Mouse (Mus musculus): Measurements from ENCODE around the gene Osm. TPM values are rescaled to one million over a fixed set of nuclear protein-coding genes. Genes with fewer than 3 reads are reported as not detected.

The Osm gene
- polyA plus RNA-seq, 1 experiment from 2014 or later, result not detected

DNA sequence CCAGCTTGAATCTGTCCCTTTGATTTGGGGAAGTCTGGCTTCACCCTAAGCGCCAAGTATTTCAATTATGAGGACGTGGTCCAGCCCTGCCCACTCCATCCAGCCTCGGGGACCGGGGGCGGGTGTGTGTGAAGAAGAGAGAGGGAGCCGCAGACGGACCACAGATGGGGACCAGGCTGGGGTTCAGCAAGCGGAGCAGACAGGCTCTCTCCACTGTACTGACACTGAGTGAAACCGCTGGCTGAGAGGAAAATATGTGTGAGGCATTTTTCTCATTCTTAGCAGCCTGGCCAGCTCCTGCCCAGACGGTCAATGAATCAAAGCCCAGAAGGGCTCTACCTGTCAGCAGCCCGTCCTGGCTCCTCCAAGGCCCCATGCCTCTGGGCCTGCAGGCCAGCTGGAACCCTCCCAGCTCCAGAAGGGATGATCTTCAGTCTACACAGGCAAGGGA, 40.2 kb downstream of the Osm start:
- peak; percentile 65 for ATAC-seq (replicated peaks; ENCODE audit: low FRiP score, low TSS enrichment, low read depth)
- DNase-seq (ENCODE audit: low spot score), result no peak
- no peaks in the 10 kb centered on the region for H3K36me3 ChIP-seq (ENCODE audit: control insufficient read depth, insufficient read depth, low read length)
- peaks cover 8% of the 10 kb centered on the region for H3K4me1 ChIP-seq (replicated peaks; ENCODE audit: control insufficient read depth, insufficient read depth, low read length)
- no peak overlapping the region for H3K4me2 ChIP-seq (ENCODE audit: low read length)
- H3K9me3 ChIP-seq (ENCODE audit: control insufficient read depth, low read length), result no peaks in the 10 kb centered on the region
- peak overlapping the region; percentile 24; the same call in 1 of the 2 replicates for H3K27ac ChIP-seq (ENCODE audit: low read depth)
- 39% methylated on average over 11 of the region's 11 CpGs for WGBS
- no peaks in the 10 kb centered on the region for H3K27me3 ChIP-seq (replicated peaks; ENCODE audit: control insufficient read depth, insufficient read depth, low read length)
- H3K9ac ChIP-seq (ENCODE audit: low read length), result no peak overlapping the region
- no peak overlapping the region for H3K4me3 ChIP-seq (ENCODE audit: low read depth, low read length)

GRCm38 (mm10) chr11:4279909-4280308, 43.7 kb downstream of the Osm start:
- peaks cover 8% of the 10 kb centered on the region for H3K4me1 ChIP-seq (replicated peaks; ENCODE audit: control insufficient read depth, insufficient read depth, low read length)

DNA sequence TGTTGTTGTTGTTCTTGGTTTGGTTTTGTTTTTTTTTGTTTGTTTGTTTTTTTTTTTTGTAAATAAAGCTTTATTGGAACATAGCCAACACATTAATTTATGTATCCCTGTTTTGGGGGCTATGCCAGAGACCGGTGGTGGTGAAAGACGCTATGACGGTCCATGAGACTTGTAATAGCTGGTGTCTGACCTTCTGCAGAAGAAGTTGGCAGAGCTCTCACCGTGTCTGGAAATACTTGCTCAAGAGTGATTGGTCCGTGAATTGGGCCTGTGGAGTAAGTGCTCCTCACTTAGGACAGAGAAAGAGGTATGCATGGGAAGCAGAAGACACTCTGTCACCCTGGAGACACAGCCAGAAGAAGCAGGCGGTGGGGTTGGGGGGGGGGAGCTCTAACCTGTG, 45.6 kb downstream of the Osm start:
- ATAC-seq (replicated peaks; ENCODE audit: low FRiP score, low TSS enrichment, low read depth) (no peak), DNase-seq (ENCODE audit: low spot score) (no peak)
- Histone ChIP-seq H3K4me2 (ENCODE audit: low read length) (no peak overlapping the region), H3K9me3 (ENCODE audit: control insufficient read depth, low read length) (no peaks in the 10 kb centered on the region), H3K27me3 (replicated peaks; ENCODE audit: control insufficient read depth, insufficient read depth, low read length) (no peaks in the 10 kb centered on the region), H3K9ac (ENCODE audit: low read length) (no peak overlapping the region), H3K4me3 (ENCODE audit: low read depth, low read length) (no peak overlapping the region), H3K4me1 (replicated peaks; ENCODE audit: control insufficient read depth, insufficient read depth, low read length) (peaks cover 1% of the 10 kb centered on the region; the same call in 1 of the 2 replicates), H3K27ac (ENCODE audit: low read depth) (no peak overlapping the region), H3K36me3 (ENCODE audit: control insufficient read depth, insufficient read depth, low read length) (no peaks in the 10 kb centered on the region)
- WGBS, result 72% methylated on average over 6 of the region's 6 CpGs

More at GRCm38 (mm10) chr11:4279909-4280308, 43.7 kb downstream of the Osm start:
- Histone ChIP-seq H3K36me3 (ENCODE audit: control insufficient read depth, insufficient read depth, low read length) (no peaks in the 10 kb centered on the region), H3K9ac (ENCODE audit: low read length) (no peak overlapping the region), H3K27ac (ENCODE audit: low read depth) (no peak overlapping the region), H3K4me2 (ENCODE audit: low read length) (no peak overlapping the region), H3K9me3 (ENCODE audit: control insufficient read depth, low read length) (no peaks in the 10 kb centered on the region), H3K27me3 (replicated peaks; ENCODE audit: control insufficient read depth, insufficient read depth, low read length) (no peaks in the 10 kb centered on the region), H3K4me3 (ENCODE audit: low read depth, low read length) (no peak overlapping the region)
- no peak for DNase-seq (ENCODE audit: low spot score)
- WGBS, result 48% methylated on average over 7 of the region's 7 CpGs
- no peak for ATAC-seq (replicated peaks; ENCODE audit: low FRiP score, low TSS enrichment, low read depth)

DNA sequence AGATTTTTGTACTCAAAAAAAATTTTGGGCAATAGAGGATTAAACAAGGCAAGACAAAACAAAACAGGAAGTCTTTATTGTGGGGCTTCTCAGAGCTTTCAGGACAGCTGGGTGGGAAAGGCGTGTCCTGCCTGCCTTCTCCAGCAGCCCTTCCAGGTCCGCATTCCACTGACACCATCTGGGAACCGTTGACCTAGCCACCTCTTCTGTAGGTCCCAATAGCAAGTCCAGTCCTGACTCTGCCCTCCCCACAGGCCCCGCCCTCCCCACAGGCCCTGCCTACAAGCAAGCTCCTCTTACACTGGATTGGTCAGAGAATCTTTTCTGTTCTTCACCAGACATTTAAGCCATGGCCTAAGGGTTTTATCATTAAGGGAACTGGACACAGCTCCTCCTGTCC, 47.4 kb downstream of the Osm start:
- 11% methylated on average over 4 of the region's 4 CpGs for WGBS
- Histone ChIP-seq H3K27me3 (replicated peaks; ENCODE audit: control insufficient read depth, insufficient read depth, low read length) (no peaks in the 10 kb centered on the region), H3K36me3 (ENCODE audit: control insufficient read depth, insufficient read depth, low read length) (no peaks in the 10 kb centered on the region), H3K4me3 (ENCODE audit: low read depth, low read length) (no peak overlapping the region), H3K4me2 (ENCODE audit: low read length) (no peak overlapping the region), H3K9ac (ENCODE audit: low read length) (no peak overlapping the region), H3K4me1 (replicated peaks; ENCODE audit: control insufficient read depth, insufficient read depth, low read length) (no peaks in the 10 kb centered on the region; the same call in 1 of the 2 replicates), H3K9me3 (ENCODE audit: control insufficient read depth, low read length) (no peaks in the 10 kb centered on the region), H3K27ac (ENCODE audit: low read depth) (no peak overlapping the region)
- DNase-seq (ENCODE audit: low spot score) (no peak), ATAC-seq (replicated peaks; ENCODE audit: low FRiP score, low TSS enrichment, low read depth) (no peak)

DNA sequence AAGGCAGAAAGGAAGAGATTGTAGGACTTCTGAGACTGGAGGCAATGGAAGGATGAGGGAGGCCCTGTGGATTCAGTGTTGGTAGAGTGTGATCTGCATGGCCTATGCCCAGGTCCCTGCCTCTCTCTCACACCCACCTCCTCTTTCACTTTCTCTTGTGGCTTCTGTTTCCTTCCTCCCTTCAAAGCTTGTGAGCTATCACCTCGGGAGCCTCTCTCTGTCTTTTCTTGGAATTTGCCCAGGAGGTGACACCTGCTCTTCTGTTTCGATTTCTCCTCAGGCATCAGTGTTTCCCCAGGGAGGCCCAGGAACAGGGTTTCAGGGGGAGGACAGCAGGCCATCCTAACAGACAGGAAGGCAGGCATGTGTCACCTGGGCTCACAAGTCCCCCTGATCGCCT, 53.1 kb downstream of the Osm start:
- H3K27me3 ChIP-seq (replicated peaks; ENCODE audit: control insufficient read depth, insufficient read depth, low read length), result no peaks in the 10 kb centered on the region
- no peaks in the 10 kb centered on the region for H3K9me3 ChIP-seq (ENCODE audit: control insufficient read depth, low read length)
- H3K27ac ChIP-seq (ENCODE audit: low read depth), result no peak overlapping the region
- no peaks in the 10 kb centered on the region for H3K4me1 ChIP-seq (replicated peaks; ENCODE audit: control insufficient read depth, insufficient read depth, low read length)
- no peak overlapping the region for H3K9ac ChIP-seq (ENCODE audit: low read length)
- DNase-seq (ENCODE audit: low spot score) (no peak), ATAC-seq (replicated peaks; ENCODE audit: low FRiP score, low TSS enrichment, low read depth) (no peak)
- H3K4me2 ChIP-seq (ENCODE audit: low read length), result no peak overlapping the region
- H3K36me3 ChIP-seq (ENCODE audit: control insufficient read depth, insufficient read depth, low read length), result no peaks in the 10 kb centered on the region
- 53% methylated on average over 3 of the region's 3 CpGs for WGBS
- no peak overlapping the region for H3K4me3 ChIP-seq (ENCODE audit: low read depth, low read length)

Other genes with a start within 250 kb of the Osm start
- gene Sec14l4, start 205.0 kb upstream of the Osm start, polyA plus RNA-seq (2014; fragmentation: Nextera tagmentation; extraction: Ambion mirVana), result 0.05 and 0.38 TPM in 2 replicates
- gene Sec14l3, start 171.6 kb upstream of the Osm start, polyA plus RNA-seq (2014; fragmentation: Nextera tagmentation; extraction: Ambion mirVana), result not detected in 2 replicates
- 22.5 and 25.2 TPM in 2 replicates for gene Mtfp1, start 141.0 kb upstream of the Osm start, polyA plus RNA-seq (2014; fragmentation: Nextera tagmentation; extraction: Ambion mirVana)
- gene Sec14l2, start 113.0 kb upstream of the Osm start, polyA plus RNA-seq (2014; fragmentation: Nextera tagmentation; extraction: Ambion mirVana), result 0.84 and 1.1 TPM in 2 replicates
- 24.9 and 27.7 TPM in 2 replicates for gene Rnf215, start 101.2 kb upstream of the Osm start, polyA plus RNA-seq (2014; fragmentation: Nextera tagmentation; extraction: Ambion mirVana)
- 3.0 and 4.7 TPM in 2 replicates for gene Ccdc157, start 76.1 kb upstream of the Osm start, polyA plus RNA-seq (2014; fragmentation: Nextera tagmentation; extraction: Ambion mirVana)
- 59.5 and 61.3 TPM in 2 replicates for gene Sf3a1, start 76.1 kb upstream of the Osm start, polyA plus RNA-seq (2014; fragmentation: Nextera tagmentation; extraction: Ambion mirVana)
- 18.1 and 20.1 TPM in 2 replicates for gene Tbc1d10a, start 49.6 kb upstream of the Osm start, polyA plus RNA-seq (2014; fragmentation: Nextera tagmentation; extraction: Ambion mirVana)
- 1.3 and 2.0 TPM in 2 replicates for gene Castor1, start 18.2 kb upstream of the Osm start, polyA plus RNA-seq (2014; fragmentation: Nextera tagmentation; extraction: Ambion mirVana)
- 0.05 and 0.11 TPM in 2 replicates for gene Lif, start 21.1 kb downstream of the Osm start, polyA plus RNA-seq (2014; fragmentation: Nextera tagmentation; extraction: Ambion mirVana)
- 0.17 and 0.34 TPM in 2 replicates for gene Hormad2, start 204.7 kb downstream of the Osm start, polyA plus RNA-seq (2014; fragmentation: Nextera tagmentation; extraction: Ambion mirVana)

Measured in intestine, embryonic 14.5 days (tissue).